Mouse (Mus musculus): ENCODE results near the gene Ift57.

GRCm38 (mm10) chr16:49781556-49782156, 82.6 kb downstream of the Ift57 start:
- TF ChIP-seq GATA1 (IDR thresholded peaks at IDR 0.05; ENCODE audit: borderline replicate concordance, low read length) (no peak), FLI1 (IDR thresholded peaks at IDR 0.05; ENCODE audit: low read length) (no peak)
